Mouse (Mus musculus): ENCODE measurements around the gene Gm21292. TPM values are rescaled to one million over a fixed set of nuclear protein-coding genes. Genes with fewer than 3 reads are reported as not detected.

Gene Gm21292
- not detected in 2 replicates for polyA plus RNA-seq (2012)

DNA sequence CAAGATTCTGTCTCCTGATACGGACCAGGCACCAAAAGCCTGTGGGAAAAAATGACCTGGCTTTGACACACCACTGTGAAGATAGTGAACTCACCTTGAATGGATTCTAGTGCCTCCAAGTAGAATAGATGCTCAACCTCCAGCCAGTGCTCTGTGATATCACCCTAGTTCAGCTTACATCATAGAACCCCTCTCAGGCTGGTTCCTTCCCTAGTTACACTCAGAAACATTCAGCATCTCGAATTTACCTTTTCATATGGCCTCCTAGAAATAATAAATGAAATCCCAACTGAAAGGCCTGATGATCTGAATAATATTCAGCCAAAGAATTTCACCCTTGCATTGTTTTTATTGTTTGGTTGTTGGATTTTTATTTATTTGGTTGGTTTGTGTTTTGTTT is at the start of gene Gm21292:
Gene Gm21292 (minus strand): TSS at position 101 of the 400 bp plus-strand sequence.

Other genes with a start within 250 kb of the Gm21292 start
- not detected in 2 replicates for gene Gm21721, start 68.3 kb upstream of the Gm21292 start, polyA plus RNA-seq (2012)
- not detected in 2 replicates for gene Gm21812, start 213.3 kb upstream of the Gm21292 start, polyA plus RNA-seq (2012)

Data from megakaryocyte-erythroid progenitor cell, adult 5 weeks (primary cell).